Mouse (Mus musculus) forebrain, embryonic 10.5 days (tissue): ENCODE data around the gene Nfkbil1. TPM values are rescaled to one million over a fixed set of nuclear protein-coding genes. Genes with fewer than 3 reads are reported as not detected.

Experiments used
- DNase-seq: peaks from one replicate; pipeline ENCODE4 v3.0.0-alpha.2; 2017; ENCODE audit warnings: low spot score; ENCODE audit errors: extremely low spot score
- H3K27ac ChIP-seq: fragments of 300-500 bp; sonication (generic); 2 replicates; pipeline ENCODE4 v1.5.1; 2016; ENCODE audit warnings: mild to moderate bottlenecking
- H3K27me3 ChIP-seq: fragments of 300-500 bp; sonication (generic); 2 replicates; pipeline ENCODE4 v1.6.1; 2016; ENCODE audit warnings: mild to moderate bottlenecking; ENCODE audit not compliant: poor library complexity, severe bottlenecking
- H3K36me3 ChIP-seq: fragments of 300-500 bp; sonication (generic); replicated peaks from 2 replicates; pipeline ENCODE4 v1.6.1; 2016; ENCODE audit warnings: mild to moderate bottlenecking, moderate library complexity
- H3K4me1 ChIP-seq: fragments of 300-500 bp; sonication (generic); 2 replicates; pipeline ENCODE4 v1.6.1; 2016
- H3K4me3 ChIP-seq: fragments of 300-500 bp; sonication (generic); 2 replicates; pipeline ENCODE4 v1.5.1; 2016; ENCODE audit warnings: mild to moderate bottlenecking, moderate library complexity
- H3K9me3 ChIP-seq: fragments of 300-500 bp; sonication (generic); 2 replicates; pipeline ENCODE4 v1.6.1; 2016; ENCODE audit warnings: mild to moderate bottlenecking, moderate library complexity
- WGBS: fragments of 180-500 bp; shearing (Covaris S2); methylation state at CpG from one replicate; pipeline ENCODE4 v1.1.7; 2016; 5-methylcytosine and 5-hydroxymethylcytosine counted together
- microRNA-seq: library from miRNA; unstranded; fragments of <30 nt; microRNA quantifications from one replicate; pipeline ENCODE4, GENCODE M21; 2017
- polyA plus RNA-seq: library from polyadenylated mRNA; unstranded; fragments of >200 nt; fragmentation: Nextera tagmentation; extraction: Ambion mirVana; gene quantifications from 2 replicates; pipeline ENCODE4 v1.2.1, GENCODE M21; 2016

Gene Nfkbil1
- polyA plus RNA-seq, 1 experiment from 2014 or later = 10.0 TPM

- 76% methylated on average over 11 of the region's 11 CpGs for WGBS
- DNase-seq = no peak
- Histone ChIP-seq H3K27ac (no peak overlapping the region), H3K4me1 (0 out of 2 replicates have a peak, but pooled peaks cover 3% of the 10 kb centered on the region), H3K4me3 (no peak overlapping the region), H3K27me3 (no peaks in the 10 kb centered on the region), H3K9me3 (no peaks in the 10 kb centered on the region), H3K36me3 (no peaks in the 10 kb centered on the region)
Measured at GRCm38 (mm10) chr17:35172445-35173234, 63.0 kb downstream of the Nfkbil1 start.

Small RNAs within 50 kb of the gene (microRNA-seq; reads per million reads assigned to microRNA genes)
- gene Mir6973a = not detected
- not detected for gene Mir6974
- 2.7 reads per million for gene Mir6975
- gene Mir8094 = 0.90 reads per million

Other genes starting within 250 kb of the Nfkbil1 start
- 229 and 234 TPM in 2 replicates for gene Vars, start 234.8 kb downstream of the Nfkbil1 start, polyA plus RNA-seq
- gene Vwa7, start 219.2 kb downstream of the Nfkbil1 start, polyA plus RNA-seq = 0.19 and 0.22 TPM in 2 replicates
- 3.0 and 4.1 TPM in 2 replicates for gene Sapcd1, start 207.8 kb downstream of the Nfkbil1 start, polyA plus RNA-seq
- gene Msh5, start 189.0 kb downstream of the Nfkbil1 start, polyA plus RNA-seq = 4.3 and 5.1 TPM in 2 replicates
- 174 and 179 TPM in 2 replicates for gene Clic1, start 185.8 kb downstream of the Nfkbil1 start, polyA plus RNA-seq
- gene Ddah2, start 176.8 kb downstream of the Nfkbil1 start, polyA plus RNA-seq = 414 and 441 TPM in 2 replicates
- 0.25 TPM in 1 of 2 replicates, not detected in the other for gene Ly6g6c, start 170.4 kb downstream of the Nfkbil1 start, polyA plus RNA-seq
- gene Mpig6b, start 169.6 kb downstream of the Nfkbil1 start, polyA plus RNA-seq = 0.59 and 0.72 TPM in 2 replicates
- gene Ly6g6e, start 158.9 kb downstream of the Nfkbil1 start, polyA plus RNA-seq = 1.00 TPM in 1 of 2 replicates, not detected in the other
- 1.8 and 2.0 TPM in 2 replicates for gene Ly6g6d, start 157.7 kb downstream of the Nfkbil1 start, polyA plus RNA-seq
- gene Ly6g6f, start 150.2 kb downstream of the Nfkbil1 start, polyA plus RNA-seq = 0.46 and 0.69 TPM in 2 replicates
- gene Abhd16a, start 146.5 kb downstream of the Nfkbil1 start, polyA plus RNA-seq = 51.8 and 52.7 TPM in 2 replicates
- gene Ly6g5c, start 127.5 kb downstream of the Nfkbil1 start, polyA plus RNA-seq = not detected in 2 replicates
- gene Ly6g5b, start 120.4 kb downstream of the Nfkbil1 start, polyA plus RNA-seq = 1.2 and 1.4 TPM in 2 replicates
- 33.9 and 42.2 TPM in 2 replicates for gene Gpank1, start 114.3 kb downstream of the Nfkbil1 start, polyA plus RNA-seq
- 290 and 303 TPM in 2 replicates for gene Csnk2b, start 113.7 kb downstream of the Nfkbil1 start, polyA plus RNA-seq
- gene D17H6S53E, start 109.4 kb downstream of the Nfkbil1 start, polyA plus RNA-seq = 7.8 and 10.6 TPM in 2 replicates
- 0.74 and 0.97 TPM in 2 replicates for gene Apom, start 103.7 kb downstream of the Nfkbil1 start, polyA plus RNA-seq
- 65.9 and 69.0 TPM in 2 replicates for gene Bag6, start 100.6 kb downstream of the Nfkbil1 start, polyA plus RNA-seq
- 195 and 200 TPM in 2 replicates for gene Prrc2a, start 70.9 kb downstream of the Nfkbil1 start, polyA plus RNA-seq
- gene Aif1, start 59.7 kb downstream of the Nfkbil1 start, polyA plus RNA-seq = 3.3 and 3.9 TPM in 2 replicates
- gene Lst1, start 47.4 kb downstream of the Nfkbil1 start, polyA plus RNA-seq = 3.3 and 4.7 TPM in 2 replicates
- 0.16 and 0.32 TPM in 2 replicates for gene Ltb, start 41.4 kb downstream of the Nfkbil1 start, polyA plus RNA-seq
- gene Tnf, start 33.8 kb downstream of the Nfkbil1 start, polyA plus RNA-seq = 0.10 TPM in 1 of 2 replicates, not detected in the other
- not detected in 2 replicates for gene Lta, start 30.4 kb downstream of the Nfkbil1 start, polyA plus RNA-seq
- gene Gm16181, start 15.0 kb downstream of the Nfkbil1 start, polyA plus RNA-seq = 0.53 TPM in 1 of 2 replicates, not detected in the other
- 7.0 and 7.7 TPM in 2 replicates for gene Atp6v1g2, start 2.1 kb downstream of the Nfkbil1 start, polyA plus RNA-seq
- 757 and 759 TPM in 2 replicates for gene Ddx39b, start 6.0 kb upstream of the Nfkbil1 start, polyA plus RNA-seq
- 57.8 and 58.6 TPM in 2 replicates for gene H2-D1, start 26.9 kb upstream of the Nfkbil1 start, polyA plus RNA-seq
- not detected in 2 replicates for gene H2-Q1, start 84.6 kb upstream of the Nfkbil1 start, polyA plus RNA-seq
- 0.26 and 0.35 TPM in 2 replicates for gene H2-Q2, start 106.5 kb upstream of the Nfkbil1 start, polyA plus RNA-seq
- gene H2-Q4, start 143.8 kb upstream of the Nfkbil1 start, polyA plus RNA-seq = 3.0 and 3.1 TPM in 2 replicates
- gene H2-Q6, start 189.1 kb upstream of the Nfkbil1 start, polyA plus RNA-seq = 2.1 and 2.5 TPM in 2 replicates
- 18.5 and 19.8 TPM in 2 replicates for gene H2-Q7, start 203.4 kb upstream of the Nfkbil1 start, polyA plus RNA-seq
- gene H2-Q10, start 234.3 kb upstream of the Nfkbil1 start, polyA plus RNA-seq = 0.36 and 0.37 TPM in 2 replicates